Mouse (Mus musculus): ENCODE data around the gene Hmox2.

The Hmox2 gene

GRCm38 (mm10) chr16:4781524-4782196 is 55.5 kb downstream of the Hmox2 start:
- DNase-seq (ENCODE audit: low read depth, low spot score), result peak; percentile 88

GRCm38 (mm10) chr16:4782515-4782914 is 56.4 kb downstream of the Hmox2 start:
- no peak for DNase-seq (ENCODE audit: low read depth, low spot score)

GRCm38 (mm10) chr16:4785706-4786105 is 59.5 kb downstream of the Hmox2 start:
- DNase-seq (ENCODE audit: low read depth, low spot score), result peak; percentile 62

DNA sequence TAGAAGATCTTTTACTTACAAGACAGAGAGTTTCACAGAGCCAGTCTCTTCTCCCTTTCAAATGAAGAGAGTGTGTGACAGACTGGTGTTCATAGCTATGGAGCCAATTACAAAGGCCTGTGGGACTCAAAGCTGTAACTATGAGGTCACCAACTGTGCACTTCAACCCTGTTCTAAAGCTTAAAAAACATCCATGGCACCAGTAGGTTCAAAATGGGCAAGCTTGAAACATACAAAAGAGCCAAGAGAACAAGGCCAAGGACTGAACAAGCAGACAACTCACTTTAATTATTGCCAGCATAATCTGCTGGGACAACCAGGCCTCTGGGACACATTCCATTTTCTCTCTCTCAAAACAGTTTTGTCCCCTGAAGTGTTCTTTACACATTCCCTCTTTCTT is 62.0 kb downstream of the Hmox2 start:
- DNase-seq (ENCODE audit: low read depth, low spot score), result no peak

DNA sequence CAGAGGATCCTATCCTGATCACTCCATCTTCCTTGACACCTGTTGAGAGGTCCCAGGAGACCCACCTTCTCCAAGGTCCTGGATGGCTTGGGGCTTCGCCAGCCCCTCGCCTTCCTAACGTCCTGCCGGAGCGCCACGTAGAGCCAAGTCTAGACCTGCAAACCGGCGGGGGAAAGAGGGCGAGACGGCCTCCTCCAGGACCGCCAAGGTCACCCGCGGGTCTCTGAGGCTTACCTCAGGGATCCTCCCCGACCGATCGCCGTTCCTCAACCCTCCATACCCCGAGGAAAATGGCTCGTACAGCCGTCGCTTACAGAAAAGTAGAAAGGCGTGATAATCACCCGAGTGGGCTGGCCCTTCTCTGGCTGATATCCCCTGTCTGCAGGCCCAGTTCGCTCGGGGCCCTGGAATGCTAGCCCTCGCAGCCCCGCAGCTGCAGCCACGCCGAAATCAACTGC is 63.2 kb downstream of the Hmox2 start:
- DNase-seq (ENCODE audit: low read depth, low spot score), result no peak

- DNase-seq (ENCODE audit: low read depth, low spot score), result peak; percentile 97
Measured at GRCm38 (mm10) chr16:4789810-4790559, 63.8 kb downstream of the Hmox2 start, which contains the start of gene Cdip1. Cdip1 (minus strand) TSS chr16:4790292.

DNA sequence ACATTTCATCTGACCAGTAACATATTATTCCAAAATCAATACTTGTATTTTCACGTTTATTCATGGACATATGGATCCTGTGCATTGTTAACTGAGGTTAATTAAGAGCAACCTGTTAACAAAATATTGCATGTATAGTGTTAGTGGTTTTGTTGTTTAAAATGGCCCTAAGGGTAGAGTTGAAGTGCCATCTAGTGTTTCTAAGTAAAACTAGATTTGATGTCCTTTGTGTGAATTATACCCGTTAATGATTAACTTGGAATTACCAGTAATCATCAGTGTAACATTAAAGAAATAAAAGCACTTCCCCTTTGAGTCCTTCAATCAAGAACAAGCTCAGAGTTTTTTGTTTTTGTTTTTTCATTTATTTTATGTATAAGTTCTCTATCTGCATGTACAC is 65.2 kb downstream of the Hmox2 start:
- DNase-seq (ENCODE audit: low read depth, low spot score), result peak; percentile 43

DNA sequence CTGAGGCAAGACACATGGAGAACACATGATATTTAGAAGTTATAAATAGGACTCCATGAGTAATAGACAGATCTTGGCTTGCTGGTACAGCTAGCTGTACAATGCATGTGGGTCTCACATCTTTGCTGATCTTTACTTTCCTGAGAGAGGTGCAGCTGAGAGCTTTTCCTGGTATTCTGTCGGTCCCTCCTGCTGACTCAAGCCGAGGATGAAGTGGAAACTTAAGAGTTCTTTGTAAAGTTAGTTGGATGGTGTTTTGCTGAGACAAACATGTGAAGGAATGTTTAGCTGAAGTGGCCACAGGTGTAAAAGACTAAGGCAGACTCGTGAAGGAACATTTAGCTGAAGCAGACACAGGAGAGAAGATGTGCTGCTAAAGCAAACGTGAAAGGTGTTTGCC is 70.5 kb downstream of the Hmox2 start:
- no peak for DNase-seq (ENCODE audit: low read depth, low spot score)

All from brain, adult 2 months (tissue).